Mouse (Mus musculus): ENCODE data around the gene Slc28a1. TPM values are rescaled to one million over a fixed set of nuclear protein-coding genes. Genes with fewer than 3 reads are reported as not detected.

The Slc28a1 gene
- polyA plus RNA-seq, 1 experiment from 2014 or later = not detected

DNA sequence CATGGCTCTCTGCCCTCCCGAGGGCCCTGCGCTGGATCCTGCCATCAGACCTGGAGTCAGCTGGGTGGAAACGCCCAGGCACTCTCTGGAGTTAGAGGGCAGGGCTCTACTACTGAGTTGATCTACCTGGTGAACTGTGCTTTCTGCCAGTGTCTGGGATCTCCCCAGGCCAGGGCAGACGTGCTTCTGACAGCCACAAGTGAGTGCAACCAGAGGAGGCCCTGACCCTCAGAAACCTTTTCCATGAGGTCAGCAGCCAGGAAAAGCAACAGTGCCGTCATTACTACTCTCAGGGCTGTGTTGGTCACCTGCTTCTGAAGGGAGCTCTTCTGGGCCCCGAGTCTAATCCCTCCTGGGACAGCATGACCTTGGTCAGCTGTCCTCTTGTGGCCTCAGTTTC is 37.6 kb upstream of the Slc28a1 start:
- DNase-seq (no peak), ATAC-seq (ENCODE audit: insufficient read depth) (no peak)
- H3K9ac ChIP-seq = no peak overlapping the region
- no peak overlapping the region for H3K4me3 ChIP-seq (ENCODE audit: low read depth, low read length)
- H3K36me3 ChIP-seq (ENCODE audit: insufficient read depth) = no peaks in the 10 kb centered on the region
- H3K27me3 ChIP-seq (ENCODE audit: insufficient read depth, low read length) = no peaks in the 10 kb centered on the region
- H3K4me1 ChIP-seq (ENCODE audit: insufficient read depth) = peaks cover 29% of the 10 kb centered on the region
- 68% methylated on average over 6 of the region's 6 CpGs for WGBS
- no peak for TF ChIP-seq CTCF (IDR thresholded peaks at IDR 0.05; ENCODE audit: low read depth)
- no peak overlapping the region for H3K27ac ChIP-seq (ENCODE audit: low read depth)
- H3K4me2 ChIP-seq = no peak overlapping the region
- no peaks in the 10 kb centered on the region for H3K9me3 ChIP-seq (ENCODE audit: low read depth, low read length)

DNA sequence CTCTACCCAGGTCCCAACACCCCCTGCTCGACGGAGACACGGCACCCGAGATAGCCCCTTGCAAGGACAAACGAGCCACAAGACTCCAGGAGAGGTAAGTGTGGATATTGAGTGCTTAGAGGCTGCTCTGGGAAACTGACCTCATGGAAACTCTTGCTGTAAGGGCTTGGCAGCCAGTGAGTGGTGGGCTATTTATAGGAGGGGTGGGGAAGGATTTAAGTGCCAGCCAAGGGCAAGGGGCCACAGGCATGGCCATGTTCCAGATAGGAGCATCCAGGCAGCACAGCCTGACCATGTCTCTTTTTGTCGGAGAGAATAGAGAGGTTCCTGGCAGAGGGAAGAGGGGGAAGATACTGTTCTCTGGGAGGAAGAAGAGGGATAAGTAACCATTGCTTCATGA is 35.9 kb upstream of the Slc28a1 start:
- DNase-seq (peak; percentile 21), ATAC-seq (ENCODE audit: insufficient read depth) (no peak)
- H3K9me3 ChIP-seq (ENCODE audit: low read depth, low read length) = no peaks in the 10 kb centered on the region
- H3K36me3 ChIP-seq (ENCODE audit: insufficient read depth) = no peaks in the 10 kb centered on the region
- no peak overlapping the region for H3K9ac ChIP-seq
- no peak overlapping the region for H3K4me3 ChIP-seq (ENCODE audit: low read depth, low read length)
- peaks cover 22% of the 10 kb centered on the region for H3K4me1 ChIP-seq (ENCODE audit: insufficient read depth)
- no peaks in the 10 kb centered on the region for H3K27me3 ChIP-seq (ENCODE audit: insufficient read depth, low read length)
- TF ChIP-seq CTCF (IDR thresholded peaks at IDR 0.05; ENCODE audit: low read depth) = no peak
- H3K27ac ChIP-seq (ENCODE audit: low read depth) = peak overlapping the region; percentile 42; the same call in 1 of the 2 replicates
- no peak overlapping the region for H3K4me2 ChIP-seq
- 80% methylated on average over 6 of the region's 6 CpGs for WGBS

DNA sequence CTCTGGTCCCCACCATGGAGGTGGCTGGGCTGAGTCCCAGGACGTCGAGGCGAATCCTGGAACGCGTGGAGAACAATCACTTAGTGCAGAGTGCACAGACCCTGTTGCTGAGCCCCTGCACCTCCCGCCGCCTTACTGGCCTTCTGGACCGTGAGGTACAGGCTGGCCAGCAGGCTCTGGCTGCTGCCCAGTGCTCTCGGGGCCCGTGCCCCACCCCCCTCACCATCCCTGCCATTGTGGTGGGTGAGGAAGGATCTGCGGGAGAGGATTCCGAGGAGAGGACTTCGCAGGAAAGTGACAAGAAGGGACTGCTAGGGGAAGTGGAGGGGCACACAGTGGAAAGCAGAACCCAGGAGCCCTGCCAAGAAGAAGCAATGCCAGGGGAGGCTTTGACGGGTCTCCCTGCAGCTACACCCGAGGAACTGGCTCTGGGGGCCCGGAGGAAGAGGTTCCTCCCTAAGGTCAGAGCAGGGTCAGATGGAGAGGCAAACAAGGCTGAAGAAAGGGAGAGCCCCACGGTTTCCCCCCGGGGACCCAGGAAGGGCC is 21.1 kb upstream of the Slc28a1 start:
- Histone ChIP-seq H3K36me3 (ENCODE audit: insufficient read depth) (no peaks in the 10 kb centered on the region), H3K9ac (no peak overlapping the region), H3K27me3 (ENCODE audit: insufficient read depth, low read length) (no peaks in the 10 kb centered on the region), H3K4me1 (ENCODE audit: insufficient read depth) (peaks cover 3% of the 10 kb centered on the region; the same call in 1 of the 2 replicates), H3K4me3 (ENCODE audit: low read depth, low read length) (no peak overlapping the region), H3K27ac (ENCODE audit: low read depth) (no peak overlapping the region), H3K4me2 (no peak overlapping the region), H3K9me3 (ENCODE audit: low read depth, low read length) (no peaks in the 10 kb centered on the region)
- DNase-seq (no peak), ATAC-seq (ENCODE audit: insufficient read depth) (no peak)
- WGBS = 38% methylated on average over 18 of the region's 18 CpGs
- TF ChIP-seq CTCF (IDR thresholded peaks at IDR 0.05; ENCODE audit: low read depth) = no peak

DNA sequence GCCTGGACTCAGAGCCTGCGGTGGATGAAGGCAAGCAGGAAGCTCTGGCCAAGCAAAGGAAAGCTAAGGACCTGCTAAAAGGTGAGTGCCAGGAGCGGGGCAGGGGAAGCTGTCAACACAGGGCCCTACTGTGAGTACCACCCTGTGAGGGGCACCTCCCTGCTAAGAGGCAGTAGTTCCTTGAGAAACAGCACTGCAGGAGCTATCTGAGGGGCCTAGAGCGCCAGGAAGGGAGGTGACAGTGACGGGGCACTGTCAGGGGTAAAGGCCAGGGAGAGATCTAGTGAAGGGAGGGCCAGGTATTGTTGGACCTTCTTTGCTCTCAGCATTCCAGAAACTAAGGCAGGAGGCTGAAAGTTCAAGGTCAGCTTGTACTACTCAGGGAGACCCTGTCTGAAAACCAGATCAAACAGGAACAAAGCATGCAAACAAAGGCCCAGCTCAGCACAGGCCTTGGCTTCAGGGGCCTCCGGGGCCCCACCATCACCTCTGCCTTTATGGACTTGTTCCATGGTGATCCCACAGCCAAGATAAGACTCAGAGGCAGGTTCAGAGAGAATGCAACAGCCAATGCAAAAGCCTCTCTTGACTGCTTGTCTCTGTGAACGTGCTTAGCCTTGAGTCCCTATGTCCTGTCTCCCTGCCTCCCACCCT is 20.4 kb upstream of the Slc28a1 start:
- no peak for TF ChIP-seq CTCF (IDR thresholded peaks at IDR 0.05; ENCODE audit: low read depth)
- H3K4me3 ChIP-seq (ENCODE audit: low read depth, low read length) = no peak overlapping the region
- WGBS = 58% methylated on average over 6 of the region's 6 CpGs
- no peaks in the 10 kb centered on the region for H3K9me3 ChIP-seq (ENCODE audit: low read depth, low read length)
- no peaks in the 10 kb centered on the region for H3K36me3 ChIP-seq (ENCODE audit: insufficient read depth)
- DNase-seq (no peak), ATAC-seq (ENCODE audit: insufficient read depth) (no peak)
- H3K9ac ChIP-seq = no peak overlapping the region
- H3K4me2 ChIP-seq = no peak overlapping the region
- no peak overlapping the region for H3K27ac ChIP-seq (ENCODE audit: low read depth)
- no peaks in the 10 kb centered on the region for H3K27me3 ChIP-seq (ENCODE audit: insufficient read depth, low read length)
- H3K4me1 ChIP-seq (ENCODE audit: insufficient read depth) = peaks cover 3% of the 10 kb centered on the region; the same call in 1 of the 2 replicates

DNA sequence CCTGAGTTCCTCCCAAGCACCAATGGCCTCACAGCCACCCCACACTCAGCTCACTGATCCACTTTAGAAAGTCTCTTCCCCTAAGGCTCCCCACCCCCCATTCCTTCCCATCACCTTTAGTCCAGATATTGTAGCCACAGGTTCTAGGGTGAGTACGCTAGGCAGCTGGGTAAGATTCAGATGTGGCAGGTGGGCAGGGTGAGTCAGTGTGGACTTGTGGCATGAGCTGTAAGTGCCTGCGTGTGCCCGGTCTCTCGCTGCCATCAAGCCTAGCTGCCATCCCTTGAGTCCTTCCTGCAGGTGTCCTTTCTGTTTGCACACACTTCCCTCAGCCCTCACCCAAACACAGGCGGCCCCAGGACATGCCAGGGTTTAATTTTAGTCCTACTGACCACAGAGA is 14.3 kb upstream of the Slc28a1 start:
- no peak for TF ChIP-seq CTCF (IDR thresholded peaks at IDR 0.05; ENCODE audit: low read depth)
- no peaks in the 10 kb centered on the region for H3K4me1 ChIP-seq (ENCODE audit: insufficient read depth)
- ATAC-seq (ENCODE audit: insufficient read depth) = no peak
- H3K27ac ChIP-seq (ENCODE audit: low read depth) = no peak overlapping the region
- H3K36me3 ChIP-seq (ENCODE audit: insufficient read depth) = no peaks in the 10 kb centered on the region
- 73% methylated on average over 5 of the region's 5 CpGs for WGBS
- no peak overlapping the region for H3K9ac ChIP-seq
- DNase-seq = no peak
- no peak overlapping the region for H3K4me3 ChIP-seq (ENCODE audit: low read depth, low read length)
- H3K9me3 ChIP-seq (ENCODE audit: low read depth, low read length) = no peaks in the 10 kb centered on the region
- H3K27me3 ChIP-seq (ENCODE audit: insufficient read depth, low read length) = no peaks in the 10 kb centered on the region
- no peak overlapping the region for H3K4me2 ChIP-seq

DNA sequence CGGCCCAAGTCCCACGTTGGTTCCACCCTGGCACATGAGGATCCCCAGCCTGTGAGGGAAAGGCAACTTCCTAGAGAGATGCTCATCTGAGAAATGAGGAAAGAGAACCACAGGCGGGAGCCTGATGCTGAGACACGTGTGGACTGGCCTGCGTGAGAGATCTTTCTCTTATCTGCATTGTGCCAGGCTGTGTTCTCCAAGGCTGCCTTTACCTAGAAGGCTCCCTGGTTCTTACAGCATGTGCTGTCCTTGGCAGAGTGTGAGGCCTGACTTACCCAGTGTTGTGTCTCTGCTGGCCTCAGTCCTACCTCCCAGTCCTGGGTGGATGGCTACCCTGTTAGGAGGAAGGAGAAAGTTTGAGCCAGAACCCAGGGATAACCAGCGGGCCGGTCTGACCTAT is 11.7 kb upstream of the Slc28a1 start:
- Histone ChIP-seq H3K9me3 (ENCODE audit: low read depth, low read length) (no peaks in the 10 kb centered on the region), H3K9ac (no peak overlapping the region), H3K4me1 (ENCODE audit: insufficient read depth) (no peaks in the 10 kb centered on the region), H3K36me3 (ENCODE audit: insufficient read depth) (no peaks in the 10 kb centered on the region), H3K27ac (ENCODE audit: low read depth) (no peak overlapping the region), H3K27me3 (ENCODE audit: insufficient read depth, low read length) (no peaks in the 10 kb centered on the region), H3K4me2 (no peak overlapping the region), H3K4me3 (ENCODE audit: low read depth, low read length) (no peak overlapping the region)
- ATAC-seq (ENCODE audit: insufficient read depth) (no peak), DNase-seq (no peak)
- 88% methylated on average over 7 of the region's 7 CpGs for WGBS
- TF ChIP-seq CTCF (IDR thresholded peaks at IDR 0.05; ENCODE audit: low read depth) = no peak

DNA sequence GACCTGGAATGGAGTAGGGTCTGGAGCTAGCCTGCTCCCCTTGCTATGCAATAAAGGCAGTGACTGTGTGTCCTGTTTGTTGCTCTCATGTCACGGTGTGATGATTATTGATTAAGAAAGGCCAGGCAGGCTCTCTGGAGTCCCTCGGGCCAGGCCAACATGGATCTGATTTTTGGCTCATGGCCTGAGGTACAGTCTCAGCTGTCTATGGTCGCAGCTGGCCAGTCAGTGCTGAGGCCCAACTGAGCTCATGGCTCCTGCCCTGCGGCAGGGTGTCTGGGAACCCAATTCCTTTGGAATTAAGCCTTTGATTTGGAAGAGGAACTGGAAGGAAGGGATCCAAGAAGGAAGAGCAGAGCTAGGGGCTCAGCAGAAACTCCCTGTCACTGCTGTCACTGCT is 9.1 kb upstream of the Slc28a1 start:
- ATAC-seq (ENCODE audit: insufficient read depth) = no peak
- Histone ChIP-seq H3K9me3 (ENCODE audit: low read depth, low read length) (no peaks in the 10 kb centered on the region), H3K36me3 (ENCODE audit: insufficient read depth) (no peaks in the 10 kb centered on the region), H3K4me3 (ENCODE audit: low read depth, low read length) (no peak overlapping the region), H3K9ac (no peak overlapping the region), H3K27ac (ENCODE audit: low read depth) (no peak overlapping the region), H3K4me2 (no peak overlapping the region), H3K27me3 (ENCODE audit: insufficient read depth, low read length) (no peaks in the 10 kb centered on the region), H3K4me1 (ENCODE audit: insufficient read depth) (no peaks in the 10 kb centered on the region)
- TF ChIP-seq CTCF (IDR thresholded peaks at IDR 0.05; ENCODE audit: low read depth) = no peak
- 67% methylated on average over 4 of the region's 4 CpGs for WGBS
- no peak for DNase-seq
